Mouse (Mus musculus) bone marrow, adult 2 months (tissue): ENCODE measurements around the gene Tshz2. TPM values are rescaled to one million over a fixed set of nuclear protein-coding genes. Genes with fewer than 3 reads are reported as not detected.

Experiments
- H3K27ac ChIP-seq: fragments of 200-500 bp; 2 replicates; pipeline ENCODE4 v1.5.1; 2012; ENCODE audit warnings: low read depth, mild to moderate bottlenecking, control low read depth, inconsistent platforms, low read length; ENCODE audit not compliant: control insufficient read depth, poor library complexity, insufficient read depth
- H3K4me1 ChIP-seq: fragments of 200-500 bp; 2 replicates; pipeline ENCODE4 v1.6.1; 2011; ENCODE audit warnings: low read length; ENCODE audit not compliant: control insufficient read depth, insufficient read depth
- H3K4me3 ChIP-seq: fragments of 200-500 bp; replicated peaks from 2 replicates; pipeline ENCODE3; 2011; ENCODE audit warnings: mild to moderate bottlenecking, low read depth, low read length, control low read depth; ENCODE audit not compliant: control insufficient read depth
- CTCF ChIP-seq: fragments of 200-500 bp; IDR thresholded peaks from 2 replicates; pipeline ENCODE4 v1.5.1; 2011; ENCODE audit warnings: low read length, control low read depth; ENCODE audit not compliant: control insufficient read depth, insufficient read depth
- POLR2A ChIP-seq: fragments of 200-500 bp; IDR thresholded peaks from 2 replicates; pipeline ENCODE4 v1.6.1; 2011; ENCODE audit warnings: low read depth, mild to moderate bottlenecking, control low read depth, low read length, borderline replicate concordance; ENCODE audit not compliant: control insufficient read depth
- whole genome bisulfite sequencing: fragments of 180-500 bp; shearing (Covaris S2); methylation state at CpG from one replicate; pipeline ENCODE4 v1.1.7; 2018; 5-methylcytosine and 5-hydroxymethylcytosine counted together
- polyA plus RNA-seq: library from polyadenylated mRNA; stranded (reverse); fragments of >200 nt; gene quantifications from 2 replicates; pipeline ENCODE4 v1.2.4, GENCODE M21; 2011; ENCODE audit warnings: low replicate concordance; ENCODE audit not compliant: missing spikeins, insufficient read depth, insufficient read length

Gene Tshz2
- polyA plus RNA-seq, 1 experiment = 1.4 TPM

- TF ChIP-seq CTCF = no peak
- TF ChIP-seq POLR2A = no peak
- 76% methylated on average over 12 of the region's 12 CpGs for WGBS
- H3K27ac ChIP-seq = no peak overlapping the region
- no peak overlapping the region for H3K4me3 ChIP-seq
- no peaks in the 10 kb centered on the region; the same call in 1 of the 2 replicates for H3K4me1 ChIP-seq
These were observed 199.4 kb downstream of the Tshz2 start for GRCm38 (mm10) chr2:169832184-169832583.

- H3K27ac ChIP-seq = no peak overlapping the region
- no peaks in the 10 kb centered on the region; the same call in 1 of the 2 replicates for H3K4me1 ChIP-seq
- TF ChIP-seq CTCF (no peak), POLR2A (no peak)
- H3K4me3 ChIP-seq = no peak overlapping the region
- 70% methylated on average over 9 of the region's 9 CpGs for WGBS
These were observed 200.8 kb downstream of the Tshz2 start for GRCm38 (mm10) chr2:169833638-169834037.

GRCm38 (mm10) chr2:169834602-169835001, 201.8 kb downstream of the Tshz2 start:
- no peak for TF ChIP-seq CTCF
- no peak for TF ChIP-seq POLR2A
- WGBS = 38% methylated on average over 7 of the region's 7 CpGs
- no peak overlapping the region for H3K27ac ChIP-seq
- H3K4me3 ChIP-seq = no peak overlapping the region
- H3K4me1 ChIP-seq = no peaks in the 10 kb centered on the region; the same call in 1 of the 2 replicates

GRCm38 (mm10) chr2:169837031-169837605, 204.3 kb downstream of the Tshz2 start:
- TF ChIP-seq POLR2A (no peak), CTCF (no peak)
- no peaks in the 10 kb centered on the region; the same call in 1 of the 2 replicates for H3K4me1 ChIP-seq
- H3K4me3 ChIP-seq = no peak overlapping the region
- H3K27ac ChIP-seq = no peak overlapping the region
- WGBS = 82% methylated on average over 7 of the region's 7 CpGs

- Histone ChIP-seq H3K4me3 (no peak overlapping the region), H3K27ac (no peak overlapping the region), H3K4me1 (no peaks in the 10 kb centered on the region; the same call in 1 of the 2 replicates)
- no peak for TF ChIP-seq POLR2A
- TF ChIP-seq CTCF = no peak
- WGBS = 88% methylated on average over 13 of the region's 13 CpGs
These were observed 205.7 kb downstream of the Tshz2 start for GRCm38 (mm10) chr2:169838521-169838920.

- TF ChIP-seq CTCF = no peak
- no peak for TF ChIP-seq POLR2A
- 67% methylated on average over 10 of the region's 10 CpGs for WGBS
These were observed 208.6 kb downstream of the Tshz2 start for GRCm38 (mm10) chr2:169841442-169841841.

GRCm38 (mm10) chr2:169842494-169842893, 209.7 kb downstream of the Tshz2 start:
- WGBS = 69% methylated on average over 6 of the region's 6 CpGs
- no peaks in the 10 kb centered on the region for H3K4me1 ChIP-seq
- no peak overlapping the region for H3K4me3 ChIP-seq
- TF ChIP-seq POLR2A (no peak), CTCF (no peak)
- no peak overlapping the region for H3K27ac ChIP-seq

More at GRCm38 (mm10) chr2:169841442-169841841, 208.6 kb downstream of the Tshz2 start:
- no peaks in the 10 kb centered on the region for H3K4me1 ChIP-seq
- H3K4me3 ChIP-seq = no peak overlapping the region
- no peak overlapping the region for H3K27ac ChIP-seq

GRCm38 (mm10) chr2:169843553-169843952, 210.7 kb downstream of the Tshz2 start:
- H3K4me1 ChIP-seq = no peaks in the 10 kb centered on the region
- no peak overlapping the region for H3K4me3 ChIP-seq
- TF ChIP-seq POLR2A (no peak), CTCF (no peak)
- WGBS = 69% methylated on average over 6 of the region's 6 CpGs
- no peak overlapping the region for H3K27ac ChIP-seq

- WGBS = 36% methylated on average over 7 of the region's 7 CpGs
- Histone ChIP-seq H3K4me3 (no peak overlapping the region), H3K27ac (no peak overlapping the region), H3K4me1 (no peaks in the 10 kb centered on the region)
- TF ChIP-seq POLR2A (no peak), CTCF (peak; percentile 59; the same call in 1 of the 2 replicates)
These were observed 216.3 kb downstream of the Tshz2 start for GRCm38 (mm10) chr2:169849077-169849476.

GRCm38 (mm10) chr2:169849541-169849940, 216.7 kb downstream of the Tshz2 start:
- Histone ChIP-seq H3K4me1 (no peaks in the 10 kb centered on the region), H3K4me3 (no peak overlapping the region), H3K27ac (no peak overlapping the region)
- 66% methylated on average over 3 of the region's 3 CpGs for WGBS
- TF ChIP-seq CTCF = no peak
- TF ChIP-seq POLR2A = no peak
